Mouse (Mus musculus) limb, embryonic 10.5 days (tissue): ENCODE results near the gene Col25a1. TPM values are rescaled to one million over a fixed set of nuclear protein-coding genes. Genes with fewer than 3 reads are reported as not detected.

ENCODE experiments used
- DNase-seq: peaks from one replicate; pipeline ENCODE4 v3.0.0-alpha.2; 2017; ENCODE audit warnings: low spot score
- H3K27ac ChIP-seq: fragments of 300-500 bp; sonication (generic); 2 replicates; pipeline ENCODE4 v1.5.1; 2016; ENCODE audit warnings: mild to moderate bottlenecking
- H3K27me3 ChIP-seq: fragments of 300-500 bp; sonication (generic); 2 replicates; pipeline ENCODE4 v1.6.1; 2016; ENCODE audit warnings: low read depth, mild to moderate bottlenecking; ENCODE audit not compliant: poor library complexity, severe bottlenecking
- H3K36me3 ChIP-seq: fragments of 300-500 bp; sonication (generic); 2 replicates; pipeline ENCODE4 v1.6.1; 2016; ENCODE audit warnings: mild to moderate bottlenecking, moderate library complexity
- H3K4me1 ChIP-seq: fragments of 300-500 bp; sonication (generic); 2 replicates; pipeline ENCODE4 v1.6.1; 2016
- H3K4me3 ChIP-seq: fragments of 300-500 bp; sonication (generic); 2 replicates; pipeline ENCODE4 v1.5.1; 2016; ENCODE audit warnings: mild to moderate bottlenecking, moderate library complexity
- H3K9me3 ChIP-seq: fragments of 300-500 bp; sonication (generic); replicated peaks from 2 replicates; pipeline ENCODE4 v1.6.1; 2016; ENCODE audit warnings: mild to moderate bottlenecking
- WGBS: fragments of 180-500 bp; shearing (Covaris S2); methylation state at CpG from one replicate; pipeline ENCODE4 v1.1.7; 2016; 5-methylcytosine and 5-hydroxymethylcytosine counted together
- polyA plus RNA-seq: library from polyadenylated mRNA; unstranded; fragments of >200 nt; fragmentation: Nextera tagmentation; extraction: Ambion mirVana; gene quantifications from 2 replicates; pipeline ENCODE4 v1.2.1, GENCODE M21; 2016

The Col25a1 gene
- polyA plus RNA-seq, 1 experiment from 2014 or later = 18.3 TPM

- H3K9me3 ChIP-seq = 0 out of 2 replicates have a peak, but pooled peaks cover 2% of the 10 kb centered on the region
- H3K4me1 ChIP-seq = no peaks in the 10 kb centered on the region
- H3K27ac ChIP-seq = no peak overlapping the region
- H3K36me3 ChIP-seq = no peaks in the 10 kb centered on the region
- DNase-seq = no peak
- H3K4me3 ChIP-seq = no peak overlapping the region
- H3K27me3 ChIP-seq = no peaks in the 10 kb centered on the region
- 80% methylated on average over 2 of the region's 2 CpGs for WGBS
These were observed 476.6 kb downstream of the Col25a1 start for GRCm38 (mm10) chr3:130607924-130608323.

- H3K4me1 ChIP-seq = peaks cover 13% of the 10 kb centered on the region
- H3K9me3 ChIP-seq = no peaks in the 10 kb centered on the region
- H3K27ac ChIP-seq = no peak overlapping the region
- H3K4me3 ChIP-seq = no peak overlapping the region
- H3K27me3 ChIP-seq = peaks cover 22% of the 10 kb centered on the region
- WGBS = 91% methylated on average over 9 of the region's 9 CpGs
- no peak for DNase-seq
- H3K36me3 ChIP-seq = no peaks in the 10 kb centered on the region
These were observed 483.1 kb downstream of the Col25a1 start for GRCm38 (mm10) chr3:130614444-130614843.

DNA sequence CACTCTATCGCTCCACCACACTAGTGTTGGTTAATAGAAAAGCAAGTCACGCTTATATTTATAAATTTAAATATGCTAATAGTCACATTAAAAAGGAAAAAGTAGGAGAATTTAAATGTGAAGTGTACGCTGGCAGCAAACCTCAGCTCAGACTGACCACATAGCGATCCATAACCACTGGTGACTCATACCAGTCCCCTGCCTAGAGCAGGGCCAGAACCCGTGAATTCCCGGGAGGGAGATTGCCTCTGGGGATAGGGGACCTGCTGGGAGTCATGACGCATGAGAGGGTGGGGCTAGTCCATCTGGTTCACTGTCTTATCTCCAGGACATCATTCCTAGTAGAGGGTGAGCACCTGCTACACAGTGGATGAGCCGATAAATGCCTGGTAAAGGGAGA, 484.3 kb downstream of the Col25a1 start:
- H3K9me3 ChIP-seq = no peaks in the 10 kb centered on the region
- WGBS = 58% methylated on average over 8 of the region's 8 CpGs
- H3K27ac ChIP-seq = no peak overlapping the region
- no peak for DNase-seq
- no peaks in the 10 kb centered on the region for H3K36me3 ChIP-seq
- peaks cover 16% of the 10 kb centered on the region for H3K4me1 ChIP-seq
- no peak overlapping the region for H3K4me3 ChIP-seq
- peaks cover 22% of the 10 kb centered on the region for H3K27me3 ChIP-seq

DNA sequence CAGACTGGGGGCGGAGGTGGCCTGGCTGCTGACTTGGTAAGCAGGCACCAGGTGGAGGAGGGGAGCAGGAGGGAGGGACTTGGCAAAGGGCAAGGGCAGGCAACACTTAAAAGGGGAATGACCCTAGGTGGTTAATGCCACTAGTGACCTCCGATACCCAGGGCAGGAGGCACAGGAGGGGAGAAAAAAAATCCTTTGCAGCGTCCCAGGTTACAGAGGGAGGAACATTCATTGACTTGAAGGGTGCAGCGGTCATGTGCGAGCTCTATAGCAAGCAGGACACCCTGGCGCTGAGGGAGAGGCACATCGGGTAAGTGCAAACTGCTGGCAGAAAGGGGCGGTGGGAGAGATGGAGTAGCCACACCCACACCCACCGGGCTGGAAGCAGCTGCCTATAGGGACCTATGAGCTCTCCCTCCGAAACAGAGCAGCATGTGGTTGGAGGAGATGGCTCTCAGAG, 486.2 kb downstream of the Col25a1 start, which contains the start of gene Etnppl:
Gene Etnppl (plus strand): TSS at position 10 of the 460 bp plus-strand sequence.
- 1% methylated on average over 10 of the region's 10 CpGs for WGBS
- H3K9me3 ChIP-seq = no peaks in the 10 kb centered on the region
- H3K27ac ChIP-seq = 0 out of 2 replicates have a peak within 1 kb of the TSS, but pooled peaks have one; percentile 7
- peak; percentile 53 for DNase-seq
- H3K4me3 ChIP-seq = peak within 1 kb of the TSS; percentile 45
- peaks cover 21% of the 10 kb centered on the region for H3K4me1 ChIP-seq
- peaks cover 27% of the 10 kb centered on the region for H3K27me3 ChIP-seq
- H3K36me3 ChIP-seq = no peaks in the 10 kb centered on the region

DNA sequence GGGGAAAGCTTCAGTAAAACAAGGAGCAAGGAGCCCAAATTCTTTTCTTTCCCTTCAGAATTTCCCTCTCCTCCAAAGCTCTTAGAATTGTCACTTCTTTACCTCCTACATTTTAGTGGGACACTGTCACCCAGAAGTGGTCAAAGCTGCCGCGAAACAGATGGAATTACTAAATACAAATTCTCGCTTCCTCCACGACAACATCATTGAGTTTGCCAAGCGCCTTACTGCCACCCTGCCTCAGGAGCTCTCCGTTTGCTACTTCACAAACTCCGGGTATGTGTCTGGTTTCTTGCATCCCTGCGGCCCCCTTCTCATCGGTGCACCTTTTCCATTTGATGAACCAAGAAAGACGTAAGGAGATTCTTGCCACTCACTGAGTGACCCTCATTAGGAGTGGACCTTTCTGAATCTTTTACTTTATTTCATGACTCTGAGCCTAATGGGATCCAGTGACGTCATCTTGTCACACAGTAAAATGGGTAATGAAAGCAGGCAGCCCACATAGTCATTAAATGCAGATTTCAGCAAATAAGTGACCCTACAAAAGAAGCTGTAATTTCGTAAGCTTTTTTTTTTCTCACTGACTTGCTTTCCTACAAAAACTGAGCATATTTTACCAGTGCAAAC, 489.3 kb downstream of the Col25a1 start:
- no peak for DNase-seq
- Histone ChIP-seq H3K27ac (0 out of 2 replicates have a peak overlapping the region, but pooled peaks have one; percentile 30), H3K36me3 (no peaks in the 10 kb centered on the region), H3K27me3 (peaks cover 26% of the 10 kb centered on the region), H3K4me1 (peaks cover 21% of the 10 kb centered on the region), H3K4me3 (no peak overlapping the region; the same call in 1 of the 2 replicates), H3K9me3 (no peaks in the 10 kb centered on the region)
- 63% methylated on average over 12 of the region's 12 CpGs for WGBS

DNA sequence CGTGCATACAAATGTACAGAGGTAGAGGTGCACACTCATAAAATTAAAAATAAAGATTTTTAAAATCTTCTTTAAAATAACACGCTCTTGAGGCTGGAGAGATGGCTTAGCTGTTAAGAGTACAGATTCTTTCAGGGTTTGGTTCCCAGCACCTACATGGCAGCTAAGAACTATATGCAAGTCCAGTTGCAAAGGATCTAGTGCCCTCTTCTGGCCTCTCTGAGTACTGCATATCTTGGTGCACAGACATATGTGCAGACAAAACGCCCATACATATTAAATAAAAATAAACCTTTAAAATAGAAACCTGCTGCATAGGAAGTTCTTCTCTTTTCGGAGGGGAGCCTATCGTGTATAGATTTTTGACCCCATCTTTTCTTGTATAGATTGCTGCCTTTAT, 497.1 kb downstream of the Col25a1 start:
- no peak overlapping the region for H3K4me3 ChIP-seq
- no peak for DNase-seq
- no peaks in the 10 kb centered on the region for H3K36me3 ChIP-seq
- H3K4me1 ChIP-seq = no peaks in the 10 kb centered on the region
- no peak overlapping the region for H3K27ac ChIP-seq
- H3K9me3 ChIP-seq = no peaks in the 10 kb centered on the region
- WGBS = 90% methylated on average over 5 of the region's 5 CpGs
- no peaks in the 10 kb centered on the region for H3K27me3 ChIP-seq

DNA sequence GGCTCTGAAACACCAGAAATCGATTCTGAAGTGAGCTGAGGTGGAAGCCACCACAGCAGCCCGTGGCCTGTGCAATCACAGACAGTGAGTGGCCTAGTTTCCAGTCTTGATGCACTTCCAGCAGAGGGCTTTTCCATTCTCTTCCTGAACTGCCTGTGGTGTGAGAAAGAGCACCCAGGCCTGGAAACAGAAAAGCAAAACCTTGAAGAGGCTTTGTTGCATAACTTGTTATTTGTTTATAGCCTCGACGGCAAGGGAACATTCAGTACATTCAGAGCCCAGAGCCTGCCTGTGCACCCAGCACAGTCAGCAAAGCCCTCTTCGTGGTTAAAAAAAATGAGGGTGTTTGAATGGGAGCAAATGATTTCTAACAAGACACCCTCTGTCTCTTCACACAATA, 502.6 kb downstream of the Col25a1 start:
- H3K4me3 ChIP-seq = no peak overlapping the region
- no peaks in the 10 kb centered on the region for H3K27me3 ChIP-seq
- H3K9me3 ChIP-seq = no peaks in the 10 kb centered on the region
- WGBS = 78% methylated on average over 5 of the region's 5 CpGs
- no peaks in the 10 kb centered on the region for H3K36me3 ChIP-seq
- H3K4me1 ChIP-seq = no peaks in the 10 kb centered on the region
- no peak overlapping the region for H3K27ac ChIP-seq
- DNase-seq = no peak

DNA sequence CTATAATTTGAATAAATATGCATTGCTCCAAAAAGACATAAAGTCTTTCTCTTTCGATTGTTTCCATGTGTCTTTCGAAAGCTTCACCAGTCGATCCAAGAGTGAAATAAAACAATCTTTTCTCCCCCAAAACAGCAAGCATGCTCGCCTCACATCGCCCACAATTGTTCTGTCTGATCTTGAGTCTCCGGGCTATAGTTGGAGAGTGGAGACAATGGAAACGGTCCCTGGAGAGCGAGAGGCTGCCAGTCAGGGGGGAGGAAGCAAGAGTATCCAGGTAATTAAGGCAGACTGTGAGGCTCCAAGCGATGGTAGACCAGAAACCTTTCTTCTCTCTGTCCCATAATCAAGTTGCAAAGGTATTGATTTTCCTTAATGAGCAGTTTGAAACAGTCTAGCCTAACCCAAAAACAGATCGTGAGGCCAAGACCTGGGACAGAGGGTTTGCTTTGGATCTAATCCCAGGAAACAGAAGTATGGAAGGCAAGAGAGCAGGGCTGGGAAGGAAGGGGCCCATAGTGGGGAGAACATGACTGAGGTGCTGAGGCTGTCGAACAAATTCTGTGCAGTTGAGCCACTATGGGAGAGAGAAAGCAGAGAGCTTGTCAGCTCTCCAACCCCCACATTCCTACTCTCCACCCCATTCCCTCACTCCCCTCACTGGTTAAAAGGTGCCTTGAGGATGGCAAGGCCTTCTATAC, 515.0 kb downstream of the Col25a1 start:
- Histone ChIP-seq H3K27me3 (no peaks in the 10 kb centered on the region), H3K27ac (no peak overlapping the region)
- 88% methylated on average over 11 of the region's 11 CpGs for WGBS

More for the DNA sequence above, 515.0 kb downstream of the Col25a1 start:
- no peaks in the 10 kb centered on the region for H3K36me3 ChIP-seq
- 0 out of 2 replicates have a peak, but pooled peaks cover 4% of the 10 kb centered on the region for H3K4me1 ChIP-seq
- H3K9me3 ChIP-seq = no peaks in the 10 kb centered on the region
- H3K4me3 ChIP-seq = no peak overlapping the region
- DNase-seq = no peak

Other genes with a start within 250 kb of the Col25a1 start
- gene Casp6, start 230.1 kb upstream of the Col25a1 start, polyA plus RNA-seq = 104 and 116 TPM in 2 replicates
- 8.5 and 10.3 TPM in 2 replicates for gene Mcub, start 161.3 kb upstream of the Col25a1 start, polyA plus RNA-seq
- 37.8 and 40.5 TPM in 2 replicates for gene Sec24b, start 69.9 kb upstream of the Col25a1 start, polyA plus RNA-seq